Mouse (Mus musculus): ENCODE results near the gene Kmt2a. TPM values are rescaled to one million over a fixed set of nuclear protein-coding genes. Genes with fewer than 3 reads are reported as not detected.
A peak's percentile ranks its signal among the peaks of the same experiment; 100 is the strongest.

The Kmt2a gene
- polyA plus RNA-seq, 1 experiment from 2014 or later, result 11.7 TPM

DNA sequence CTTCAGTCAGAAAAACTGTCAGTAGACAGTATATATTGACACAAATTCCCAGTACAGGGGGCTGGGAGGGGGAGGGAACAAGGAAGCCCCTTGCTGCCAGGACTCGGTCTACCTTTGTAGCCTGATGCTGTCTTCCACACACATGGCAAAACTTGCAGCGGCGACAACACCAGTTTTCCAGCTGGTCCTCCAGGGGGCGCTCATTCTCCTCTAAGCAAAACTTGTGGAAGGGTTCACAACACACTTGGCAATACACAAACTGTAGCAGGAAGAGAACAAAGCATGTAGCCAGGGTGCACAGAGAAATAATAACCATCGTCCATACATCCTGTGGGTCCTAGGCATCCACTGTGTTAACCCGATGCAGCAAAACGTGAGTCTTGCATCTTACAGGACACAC is 44.7 kb downstream of the Kmt2a start:
- Histone ChIP-seq H3K9ac (ENCODE audit: low read length) (no peak overlapping the region), H3K4me2 (ENCODE audit: low read depth, low read length) (no peak overlapping the region), H3K4me3 (ENCODE audit: low read length) (no peak overlapping the region), H3K27ac (ENCODE audit: low read length) (no peak overlapping the region), H3K9me3 (ENCODE audit: control insufficient read depth, low read length) (no peaks in the 10 kb centered on the region), H3K27me3 (ENCODE audit: control insufficient read depth, insufficient read depth, low read depth, low read length) (no peaks in the 10 kb centered on the region), H3K36me3 (ENCODE audit: control insufficient read depth, insufficient read depth, low read length) (peaks cover 51% of the 10 kb centered on the region), H3K4me1 (replicated peaks; ENCODE audit: control insufficient read depth, insufficient read depth, low read length) (no peaks in the 10 kb centered on the region)
- peak; percentile 45; the same call in 1 of the 2 replicates for ATAC-seq (ENCODE audit: low read depth)
- WGBS, result 51% methylated on average over 7 of the region's 7 CpGs

DNA sequence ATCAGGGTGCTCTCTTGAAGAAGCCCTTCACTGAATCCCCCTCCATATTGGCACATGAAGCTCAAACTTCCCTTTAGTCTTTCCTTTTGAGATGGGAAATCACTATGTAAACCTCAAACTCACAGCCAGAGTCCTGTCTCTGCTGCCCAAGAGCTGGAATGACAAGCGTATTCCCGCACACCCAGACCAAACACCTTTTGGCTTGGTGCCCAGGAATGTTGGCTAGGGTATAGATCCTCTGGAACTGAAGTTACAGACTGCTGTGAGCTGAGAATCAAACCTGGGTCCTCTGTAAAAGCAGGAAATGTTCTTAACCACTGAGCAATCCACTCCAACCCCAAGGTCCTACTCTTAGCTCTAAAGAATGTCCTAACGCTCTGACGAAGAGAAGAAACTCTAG is 48.7 kb downstream of the Kmt2a start:
- no peak overlapping the region for H3K9ac ChIP-seq (ENCODE audit: low read length)
- H3K4me1 ChIP-seq (replicated peaks; ENCODE audit: control insufficient read depth, insufficient read depth, low read length), result no peaks in the 10 kb centered on the region
- WGBS, result 60% methylated on average over 4 of the region's 4 CpGs
- no peak overlapping the region for H3K4me3 ChIP-seq (ENCODE audit: low read length)
- ATAC-seq (ENCODE audit: low read depth), result no peak
- peaks cover 51% of the 10 kb centered on the region for H3K36me3 ChIP-seq (ENCODE audit: control insufficient read depth, insufficient read depth, low read length)
- H3K27me3 ChIP-seq (ENCODE audit: control insufficient read depth, insufficient read depth, low read depth, low read length), result no peaks in the 10 kb centered on the region
- H3K27ac ChIP-seq (ENCODE audit: low read length), result no peak overlapping the region
- no peaks in the 10 kb centered on the region for H3K9me3 ChIP-seq (ENCODE audit: control insufficient read depth, low read length)
- H3K4me2 ChIP-seq (ENCODE audit: low read depth, low read length), result no peak overlapping the region

DNA sequence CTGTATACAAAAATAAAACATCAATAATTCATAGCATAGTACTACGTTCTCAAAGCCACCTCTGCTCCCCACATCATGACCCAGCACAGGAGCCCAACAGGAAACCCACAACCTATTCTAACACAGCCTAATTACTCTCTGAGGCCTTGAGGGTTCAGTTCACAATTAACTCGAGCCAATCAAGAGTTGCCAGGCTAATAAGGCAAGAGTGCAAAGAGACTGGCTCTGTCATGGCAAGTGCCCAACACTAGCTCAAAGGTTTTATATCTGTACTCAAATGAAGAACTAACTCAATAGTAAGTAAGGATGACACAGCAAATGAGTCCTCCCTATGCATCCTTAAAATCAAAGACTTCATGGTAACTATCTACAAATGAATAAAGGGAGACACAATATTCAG is 50.6 kb downstream of the Kmt2a start:
- Histone ChIP-seq H3K9me3 (ENCODE audit: control insufficient read depth, low read length) (no peaks in the 10 kb centered on the region), H3K4me3 (ENCODE audit: low read length) (no peak overlapping the region), H3K27ac (ENCODE audit: low read length) (no peak overlapping the region), H3K4me2 (ENCODE audit: low read depth, low read length) (no peak overlapping the region), H3K9ac (ENCODE audit: low read length) (no peak overlapping the region), H3K36me3 (ENCODE audit: control insufficient read depth, insufficient read depth, low read length) (peaks cover 42% of the 10 kb centered on the region), H3K4me1 (replicated peaks; ENCODE audit: control insufficient read depth, insufficient read depth, low read length) (no peaks in the 10 kb centered on the region), H3K27me3 (ENCODE audit: control insufficient read depth, insufficient read depth, low read depth, low read length) (no peaks in the 10 kb centered on the region)
- WGBS, result 82% methylated on average over 2 of the region's 2 CpGs
- ATAC-seq (ENCODE audit: low read depth), result no peak

DNA sequence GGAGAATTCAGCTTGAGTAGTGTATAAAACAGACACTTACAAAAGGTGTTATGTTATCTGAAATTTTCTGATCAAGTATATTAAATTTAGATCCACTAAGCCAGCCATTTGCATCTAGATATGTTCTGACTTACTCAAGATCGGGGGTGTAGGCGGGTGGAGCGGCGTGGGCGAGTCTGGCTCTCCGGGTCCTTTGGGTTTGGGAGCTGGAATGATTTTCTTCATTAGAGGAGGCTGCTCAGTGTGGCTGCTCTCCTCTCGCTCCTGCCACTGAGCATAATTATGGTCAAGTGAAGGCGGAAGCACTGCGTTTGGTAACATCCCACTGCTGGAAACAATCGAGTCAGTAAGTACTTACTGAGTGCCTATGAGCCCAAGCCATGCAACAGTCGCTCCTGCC is 52.2 kb downstream of the Kmt2a start:
- Histone ChIP-seq H3K9ac (ENCODE audit: low read length) (no peak overlapping the region), H3K4me1 (replicated peaks; ENCODE audit: control insufficient read depth, insufficient read depth, low read length) (no peaks in the 10 kb centered on the region), H3K27ac (ENCODE audit: low read length) (no peak overlapping the region), H3K27me3 (ENCODE audit: control insufficient read depth, insufficient read depth, low read depth, low read length) (no peaks in the 10 kb centered on the region), H3K4me3 (ENCODE audit: low read length) (no peak overlapping the region), H3K36me3 (ENCODE audit: control insufficient read depth, insufficient read depth, low read length) (peaks cover 50% of the 10 kb centered on the region), H3K9me3 (ENCODE audit: control insufficient read depth, low read length) (no peaks in the 10 kb centered on the region), H3K4me2 (ENCODE audit: low read depth, low read length) (no peak overlapping the region)
- ATAC-seq (ENCODE audit: low read depth), result no peak
- WGBS, result 94% methylated on average over 11 of the region's 11 CpGs

DNA sequence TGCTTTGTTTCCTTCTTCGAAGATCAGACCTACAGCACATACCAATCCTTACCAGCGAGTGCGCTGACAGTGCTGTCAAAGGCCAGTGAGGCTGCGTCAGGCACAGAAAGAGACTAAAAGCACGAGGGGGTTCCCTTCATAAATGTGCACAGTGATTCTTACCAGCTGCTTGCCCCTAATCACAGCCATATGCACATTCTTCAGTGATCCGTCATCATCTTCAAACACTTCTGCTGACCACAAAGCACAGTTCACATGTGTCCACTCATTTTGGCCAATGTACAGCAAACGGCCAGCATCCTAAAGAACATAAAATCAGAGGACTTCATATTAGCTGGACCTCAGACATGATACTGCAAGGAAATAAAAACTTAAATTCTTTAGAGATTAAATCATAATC is 54.4 kb downstream of the Kmt2a start:
- WGBS, result 57% methylated on average over 7 of the region's 7 CpGs
- Histone ChIP-seq H3K36me3 (ENCODE audit: control insufficient read depth, insufficient read depth, low read length) (peaks cover 49% of the 10 kb centered on the region), H3K9ac (ENCODE audit: low read length) (no peak overlapping the region), H3K27me3 (ENCODE audit: control insufficient read depth, insufficient read depth, low read depth, low read length) (no peaks in the 10 kb centered on the region), H3K4me1 (replicated peaks; ENCODE audit: control insufficient read depth, insufficient read depth, low read length) (no peaks in the 10 kb centered on the region), H3K4me3 (ENCODE audit: low read length) (no peak overlapping the region), H3K9me3 (ENCODE audit: control insufficient read depth, low read length) (no peaks in the 10 kb centered on the region), H3K27ac (ENCODE audit: low read length) (no peak overlapping the region), H3K4me2 (ENCODE audit: low read depth, low read length) (no peak overlapping the region)
- peak; percentile 20 for ATAC-seq (ENCODE audit: low read depth)

DNA sequence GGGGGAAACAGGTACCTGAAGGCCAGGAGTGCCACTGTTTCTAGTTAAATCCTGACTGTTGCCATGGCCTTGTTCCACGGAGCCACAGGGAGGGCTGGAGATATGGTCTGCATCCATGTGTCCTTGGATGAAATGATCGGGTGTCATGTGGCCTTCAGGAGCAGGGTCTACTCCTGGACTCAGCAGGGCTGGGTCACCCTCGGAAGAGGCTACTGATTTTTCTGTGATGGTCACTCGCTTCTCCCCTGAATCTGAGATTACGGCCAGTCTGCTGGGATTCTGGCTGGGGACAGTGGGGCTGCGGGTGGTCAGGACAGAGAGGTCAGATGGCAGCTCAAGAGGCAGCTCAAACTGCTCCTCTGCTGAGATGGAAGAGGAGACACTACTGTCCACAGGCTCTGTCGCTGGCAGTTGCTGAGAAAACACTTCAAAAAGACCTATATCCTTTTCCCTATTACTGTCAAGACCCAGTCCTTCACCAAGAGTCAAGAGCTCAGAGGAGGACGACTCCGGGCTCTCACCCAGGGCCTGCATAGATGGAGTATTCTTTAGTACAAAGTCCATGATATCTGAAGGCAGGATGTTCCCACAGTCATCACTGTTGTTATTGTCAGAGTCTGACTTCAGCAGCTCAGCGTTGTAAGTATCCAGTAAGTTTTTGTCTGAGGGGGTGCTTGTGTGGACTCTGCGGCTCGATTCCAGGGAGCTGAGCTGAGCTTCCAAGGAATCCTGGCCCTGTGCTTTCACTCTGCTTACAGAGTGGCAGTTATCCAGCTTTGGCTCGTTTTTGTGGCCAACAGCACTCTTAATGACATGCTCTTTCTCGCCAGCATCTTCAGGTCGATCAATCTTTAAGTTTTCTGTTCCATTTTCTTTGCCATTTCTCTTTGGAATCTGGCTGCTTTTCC is 60.9 kb downstream of the Kmt2a start:
- no peak overlapping the region for H3K4me3 ChIP-seq (ENCODE audit: low read length)
- ATAC-seq (ENCODE audit: low read depth), result no peak
- H3K9ac ChIP-seq (ENCODE audit: low read length), result no peak overlapping the region
- 85% methylated on average over 15 of the region's 15 CpGs for WGBS
- H3K4me2 ChIP-seq (ENCODE audit: low read depth, low read length), result no peak overlapping the region
- peaks cover 77% of the 10 kb centered on the region for H3K36me3 ChIP-seq (ENCODE audit: control insufficient read depth, insufficient read depth, low read length)
- no peaks in the 10 kb centered on the region for H3K4me1 ChIP-seq (replicated peaks; ENCODE audit: control insufficient read depth, insufficient read depth, low read length)
- H3K9me3 ChIP-seq (ENCODE audit: control insufficient read depth, low read length), result no peaks in the 10 kb centered on the region
- no peak overlapping the region for H3K27ac ChIP-seq (ENCODE audit: low read length)
- H3K27me3 ChIP-seq (ENCODE audit: control insufficient read depth, insufficient read depth, low read depth, low read length), result no peaks in the 10 kb centered on the region

DNA sequence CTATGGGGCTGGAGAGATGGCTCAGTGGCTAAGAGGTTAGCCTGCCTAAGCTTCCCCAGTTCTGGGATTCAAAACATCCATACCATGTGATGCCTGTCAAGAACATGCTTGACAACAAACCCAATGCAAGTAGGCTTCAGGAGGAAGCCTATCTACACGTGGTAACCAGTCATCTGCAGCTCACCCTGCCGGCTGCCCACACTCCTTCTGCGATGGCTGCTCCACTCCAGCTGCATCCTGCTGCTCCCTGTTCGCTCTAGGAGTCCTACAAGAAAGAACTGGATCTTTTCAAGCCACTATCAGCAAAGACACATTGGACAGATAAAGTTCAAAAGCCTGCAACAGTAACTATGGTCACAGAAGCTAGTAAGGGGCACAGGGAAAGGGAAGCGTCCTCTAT is 63.6 kb downstream of the Kmt2a start:
- Histone ChIP-seq H3K27me3 (ENCODE audit: control insufficient read depth, insufficient read depth, low read depth, low read length) (no peaks in the 10 kb centered on the region), H3K4me2 (ENCODE audit: low read depth, low read length) (no peak overlapping the region), H3K36me3 (ENCODE audit: control insufficient read depth, insufficient read depth, low read length) (peaks cover 78% of the 10 kb centered on the region), H3K9me3 (ENCODE audit: control insufficient read depth, low read length) (no peaks in the 10 kb centered on the region), H3K27ac (ENCODE audit: low read length) (no peak overlapping the region), H3K4me3 (ENCODE audit: low read length) (no peak overlapping the region), H3K4me1 (replicated peaks; ENCODE audit: control insufficient read depth, insufficient read depth, low read length) (no peaks in the 10 kb centered on the region), H3K9ac (ENCODE audit: low read length) (no peak overlapping the region)
- ATAC-seq (ENCODE audit: low read depth), result no peak
- 88% methylated on average over 5 of the region's 5 CpGs for WGBS

DNA sequence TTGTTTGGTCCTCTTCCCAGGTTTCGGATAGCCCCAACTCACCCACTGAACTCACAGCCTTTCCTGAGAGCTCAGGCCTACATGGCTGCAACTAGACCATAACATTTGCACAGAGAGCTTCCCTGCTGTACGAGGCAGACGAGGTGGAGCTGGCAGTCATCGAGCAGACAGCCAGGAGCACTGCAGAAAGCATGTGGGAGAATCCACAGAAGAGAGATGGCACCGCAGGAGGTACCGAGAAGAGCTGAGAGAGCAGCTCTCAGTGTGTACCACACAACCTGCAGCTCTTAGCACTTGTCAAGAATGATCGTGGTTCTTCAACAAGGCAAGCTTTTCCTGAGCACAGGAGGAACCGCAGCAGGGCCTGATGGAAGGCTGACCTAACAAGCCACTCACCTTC is 66.9 kb downstream of the Kmt2a start:
- Histone ChIP-seq H3K9me3 (ENCODE audit: control insufficient read depth, low read length) (no peaks in the 10 kb centered on the region), H3K4me1 (replicated peaks; ENCODE audit: control insufficient read depth, insufficient read depth, low read length) (no peaks in the 10 kb centered on the region), H3K27me3 (ENCODE audit: control insufficient read depth, insufficient read depth, low read depth, low read length) (no peaks in the 10 kb centered on the region), H3K9ac (ENCODE audit: low read length) (no peak overlapping the region), H3K4me3 (ENCODE audit: low read length) (no peak overlapping the region), H3K4me2 (ENCODE audit: low read depth, low read length) (no peak overlapping the region), H3K36me3 (ENCODE audit: control insufficient read depth, insufficient read depth, low read length) (peaks cover 72% of the 10 kb centered on the region), H3K27ac (ENCODE audit: low read length) (no peak overlapping the region)
- ATAC-seq (ENCODE audit: low read depth), result no peak
- WGBS, result 89% methylated on average over 8 of the region's 8 CpGs

DNA sequence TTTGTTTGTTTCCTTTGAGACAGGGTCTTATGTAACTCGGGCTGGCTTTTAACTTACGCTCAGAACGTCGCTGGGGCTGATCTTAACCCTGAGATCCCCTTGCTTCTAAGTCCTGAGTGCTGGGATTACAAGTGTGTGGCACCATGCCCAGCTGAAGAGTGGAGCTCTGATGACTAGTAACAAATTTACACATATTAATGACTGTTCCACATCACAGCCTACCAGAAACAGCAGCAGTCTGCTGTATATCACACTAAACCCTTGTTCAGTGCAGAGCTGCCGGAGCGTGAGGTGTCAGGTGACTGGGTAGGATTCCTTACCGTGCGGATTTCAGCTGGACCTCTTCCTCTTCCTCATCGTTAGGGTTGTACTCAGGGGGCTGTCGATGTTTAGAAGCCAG is 70.8 kb downstream of the Kmt2a start:
- no peak overlapping the region for H3K4me2 ChIP-seq (ENCODE audit: low read depth, low read length)
- H3K9me3 ChIP-seq (ENCODE audit: control insufficient read depth, low read length), result no peaks in the 10 kb centered on the region
- peaks cover 61% of the 10 kb centered on the region for H3K36me3 ChIP-seq (ENCODE audit: control insufficient read depth, insufficient read depth, low read length)
- WGBS, result 82% methylated on average over 10 of the region's 10 CpGs
- no peak overlapping the region for H3K4me3 ChIP-seq (ENCODE audit: low read length)
- no peak for ATAC-seq (ENCODE audit: low read depth)
- H3K27ac ChIP-seq (ENCODE audit: low read length), result no peak overlapping the region
- H3K4me1 ChIP-seq (replicated peaks; ENCODE audit: control insufficient read depth, insufficient read depth, low read length), result no peaks in the 10 kb centered on the region
- H3K9ac ChIP-seq (ENCODE audit: low read length), result no peak overlapping the region
- H3K27me3 ChIP-seq (ENCODE audit: control insufficient read depth, insufficient read depth, low read depth, low read length), result no peaks in the 10 kb centered on the region

Measured in lung, embryonic 16.5 days (tissue).